Mouse (Mus musculus): ENCODE measurements around the gene Rgs12.

GRCm38 (mm10) chr5:34965531-34965930, 16.3 kb downstream of the Rgs12 start:
- TF ChIP-seq GATA1 (IDR thresholded peaks at IDR 0.05; ENCODE audit: low read length) (no peak), TAL1 (IDR thresholded peaks at IDR 0.05; ENCODE audit: low read length) (no peak)
